Mouse (Mus musculus) CH12F3 (cell line): ENCODE measurements around the gene Chrna3.

Experiments
- in situ Hi-C: fragments of 300-500 bp; cut with MboI; formaldehyde crosslinking; loops from 2 replicates; pipeline ENCODE4 v1.14.3; 2020; ENCODE audit warnings: low sequenced_read_pairs

The Chrna3 gene

DNA sequence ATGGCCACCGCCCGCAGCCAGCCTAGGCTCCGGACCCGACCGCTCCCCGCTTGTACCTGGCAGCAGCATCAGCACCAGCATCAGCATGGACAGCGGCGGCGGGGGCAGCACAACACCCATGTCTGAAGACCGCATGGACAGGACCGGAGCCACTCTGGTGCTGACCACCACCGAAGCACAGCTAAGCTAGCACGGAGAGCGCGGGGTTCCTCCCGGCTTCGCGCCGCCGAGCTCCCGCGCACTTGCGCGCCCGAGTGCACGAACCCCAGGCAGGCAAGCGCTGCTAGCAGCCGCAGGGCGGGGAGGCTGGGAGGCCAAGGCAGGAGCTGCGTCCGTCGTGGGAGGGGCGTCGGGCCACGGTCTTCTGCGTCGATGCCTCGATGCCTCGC, at the start of gene Chrna3:
Chrna3 (minus strand) TSS at position 288 of the 389 bp plus-strand sequence.
- in situ Hi-C loops: loop anchor here (10.0 kb wide), 1 partner anchor 79 kb away; no protein-coding TSS in a partner anchor

DNA sequence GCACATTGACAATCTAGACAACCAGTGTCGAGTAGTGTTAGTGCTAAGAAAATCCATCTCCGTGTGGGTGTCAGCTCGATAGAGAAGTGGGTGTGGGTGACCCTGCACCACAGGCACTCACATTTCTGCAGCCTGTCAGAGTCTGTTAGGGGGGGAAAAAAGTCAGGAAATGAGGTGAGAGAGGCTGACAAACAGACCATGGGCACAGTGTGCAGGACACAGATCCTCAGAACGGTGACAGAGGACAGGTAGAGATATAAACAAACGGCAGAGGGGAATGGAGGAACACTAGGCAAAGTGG, 41.6 kb upstream of the Chrna3 start:
- in situ Hi-C loops: no loop called here

GRCm38 (mm10) chr9:55067260-55067964, 41.0 kb upstream of the Chrna3 start:
- in situ Hi-C loops: no loop called here

DNA sequence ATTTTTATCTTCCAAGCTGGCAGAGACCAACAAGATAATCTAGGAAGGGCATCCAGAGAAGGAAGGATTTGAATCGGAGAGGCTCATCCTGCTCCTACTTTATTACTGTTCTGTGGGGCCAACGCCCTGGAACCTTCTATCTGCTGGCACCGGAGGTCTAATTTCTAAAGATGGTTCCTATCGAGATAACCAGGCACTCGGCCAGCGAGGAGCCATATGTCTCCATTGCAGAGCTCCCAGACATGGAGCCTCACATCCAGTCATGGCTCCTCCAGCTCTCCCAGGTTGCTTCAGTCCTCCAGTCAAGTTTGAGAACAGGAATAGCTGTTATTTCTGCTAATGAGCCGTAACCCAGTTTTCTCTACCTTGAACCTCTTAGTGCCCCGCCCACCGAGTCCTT, 38.9 kb upstream of the Chrna3 start:
- in situ Hi-C loops: no loop called here

DNA sequence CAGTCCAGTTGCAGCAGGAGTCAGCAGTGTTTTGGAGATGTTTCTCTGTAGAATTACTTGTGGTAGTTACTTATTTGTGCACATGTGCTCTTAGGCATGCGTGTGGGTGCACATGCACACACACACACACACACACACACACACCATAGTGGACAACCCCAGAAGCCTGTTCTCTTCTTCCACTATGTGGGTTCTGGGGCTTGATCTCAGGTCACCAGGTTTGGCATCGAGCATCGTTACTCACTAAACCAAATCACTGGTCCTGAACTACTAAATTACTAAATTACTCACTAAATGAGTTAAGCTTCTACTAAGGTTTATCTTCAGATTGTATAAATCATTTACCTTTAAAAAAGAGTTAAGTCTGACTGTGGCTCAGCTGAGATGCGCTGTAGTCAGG, 31.7 kb upstream of the Chrna3 start:
- in situ Hi-C loops: no loop called here

GRCm38 (mm10) chr9:55055386-55055930, 29.1 kb upstream of the Chrna3 start:
- in situ Hi-C loops: no loop called here

- in situ Hi-C loops: no loop called here
These were observed 22.0 kb upstream of the Chrna3 start, which contains the start of gene Chrnb4 for GRCm38 (mm10) chr9:55048211-55048880. Gene Chrnb4 (minus strand): TSS chr9:55048779.

DNA sequence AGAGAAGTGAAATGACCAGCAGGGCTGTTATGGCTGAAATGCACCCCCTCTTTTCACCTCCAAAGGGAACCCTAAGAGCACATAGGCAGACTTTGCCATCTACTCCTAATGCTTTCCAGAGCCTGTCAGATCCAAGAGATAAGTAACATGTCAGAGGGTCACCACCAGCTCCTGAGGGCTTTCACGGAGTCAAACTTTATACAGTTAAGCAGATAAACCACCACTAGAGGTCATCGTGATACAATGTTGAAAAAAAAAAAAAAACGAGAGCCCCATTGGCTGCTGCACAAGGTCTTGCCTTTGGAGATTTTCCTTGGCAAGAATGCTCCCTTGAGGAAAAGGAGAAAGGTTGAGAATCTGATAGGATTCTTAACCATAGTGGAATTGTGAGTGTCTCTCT, 20.4 kb upstream of the Chrna3 start:
- in situ Hi-C loops: no loop called here

- in situ Hi-C loops: no loop called here
These were observed 18.6 kb upstream of the Chrna3 start for GRCm38 (mm10) chr9:55045001-55045400.

GRCm38 (mm10) chr9:55043688-55044087, 17.3 kb upstream of the Chrna3 start:
- in situ Hi-C loops: no loop called here

DNA sequence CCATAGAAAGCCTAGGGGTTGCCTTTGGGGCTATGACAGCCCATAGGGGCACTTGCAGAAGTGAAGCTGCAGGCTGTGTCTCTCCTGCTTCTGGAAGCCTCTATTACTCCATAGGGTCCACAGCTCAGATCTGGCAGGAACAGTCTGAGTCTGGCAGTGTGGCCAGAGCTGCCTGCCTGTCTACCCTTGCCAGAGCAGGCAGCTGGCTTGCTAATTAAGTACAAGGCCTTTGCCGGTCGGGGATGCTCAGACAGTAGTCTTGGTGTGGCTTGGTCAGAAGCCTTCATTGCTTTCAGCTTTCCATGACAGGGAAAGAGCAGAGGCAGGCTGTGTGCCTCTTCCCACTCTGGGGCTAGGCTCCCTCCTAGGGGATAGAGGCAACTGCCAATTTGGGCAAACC, 15.0 kb upstream of the Chrna3 start:
- in situ Hi-C loops: no loop called here

GRCm38 (mm10) chr9:55039983-55040382, 13.6 kb upstream of the Chrna3 start:
- in situ Hi-C loops: no loop called here

- in situ Hi-C loops: no loop called here
These were observed 12.6 kb upstream of the Chrna3 start for GRCm38 (mm10) chr9:55038948-55039347.

GRCm38 (mm10) chr9:55031435-55032167, 5.2 kb upstream of the Chrna3 start:
- in situ Hi-C loops: no loop called here

DNA sequence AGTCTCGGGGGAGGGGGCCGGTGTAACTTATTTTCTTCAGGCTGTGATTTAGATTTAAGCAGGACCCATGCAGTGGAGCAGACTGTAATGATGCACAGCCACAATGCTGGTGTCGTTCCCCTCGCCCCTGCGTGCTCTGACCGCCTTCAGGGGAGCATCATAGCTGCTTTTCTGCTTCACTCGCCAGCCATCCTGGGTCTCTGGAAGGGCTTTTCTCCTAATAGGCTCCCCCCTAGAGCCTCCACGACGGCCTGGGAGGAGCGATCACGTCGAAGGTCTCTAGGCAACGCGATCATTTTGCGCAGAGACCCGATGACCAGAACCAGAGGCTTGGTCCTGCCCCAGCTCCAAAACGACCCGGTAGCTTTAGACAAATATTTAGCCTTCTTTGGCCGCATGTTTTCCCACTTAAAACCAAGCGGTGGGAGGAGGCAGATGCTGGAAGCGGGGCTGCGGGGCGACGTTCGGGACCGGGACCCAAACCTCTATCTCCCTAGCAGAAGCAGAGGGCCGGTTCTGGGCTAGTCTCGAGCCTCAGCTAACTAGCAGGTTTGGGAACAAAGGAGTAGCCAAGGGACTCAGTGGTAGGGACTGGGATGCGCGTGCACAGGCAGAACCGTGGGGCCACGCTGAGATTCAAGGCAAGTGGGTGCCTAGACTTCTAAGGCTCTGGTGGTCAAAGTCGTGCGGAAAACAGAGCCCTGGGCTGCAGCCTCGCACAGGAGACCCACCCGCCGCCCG, 658 bp downstream of the Chrna3 start:
- in situ Hi-C loops: loop anchor here (10.0 kb wide), 1 partner anchor 79 kb away; no protein-coding TSS in a partner anchor

DNA sequence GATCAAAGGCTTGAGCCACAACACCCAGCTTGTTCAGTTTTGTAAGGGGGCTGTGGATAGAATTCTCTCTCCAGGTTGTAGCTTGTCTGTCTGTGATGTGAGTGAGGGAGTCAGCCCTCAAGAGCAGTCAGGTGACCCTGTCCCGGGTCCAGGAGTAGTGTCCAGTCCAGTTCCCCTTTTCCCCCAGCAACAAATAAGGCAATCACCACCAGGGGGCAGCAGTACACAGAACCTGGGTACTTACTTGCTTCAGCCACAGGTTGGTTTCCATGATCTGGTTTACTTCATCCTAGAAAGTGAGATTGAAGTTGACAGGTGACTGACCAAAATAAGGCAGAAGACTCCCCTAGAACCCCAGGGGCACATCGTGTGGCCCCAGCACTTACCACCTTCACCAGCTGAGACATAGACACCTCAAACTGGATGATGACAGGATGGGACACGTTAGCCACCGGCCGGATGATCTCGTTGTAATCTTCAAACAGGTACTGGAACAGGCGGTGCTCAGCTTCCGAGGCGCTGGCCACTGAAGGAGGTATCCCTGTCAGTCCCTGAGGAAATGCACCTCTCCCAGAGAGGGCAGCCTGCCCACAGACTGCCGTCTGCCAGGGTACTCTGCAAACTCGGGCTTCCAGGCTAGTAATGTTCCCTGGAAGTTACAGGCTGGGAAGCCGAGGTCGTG, 2.3 kb downstream of the Chrna3 start:
- in situ Hi-C loops: loop anchor here (10.0 kb wide), 1 partner anchor 81 kb away; no protein-coding TSS in a partner anchor

DNA sequence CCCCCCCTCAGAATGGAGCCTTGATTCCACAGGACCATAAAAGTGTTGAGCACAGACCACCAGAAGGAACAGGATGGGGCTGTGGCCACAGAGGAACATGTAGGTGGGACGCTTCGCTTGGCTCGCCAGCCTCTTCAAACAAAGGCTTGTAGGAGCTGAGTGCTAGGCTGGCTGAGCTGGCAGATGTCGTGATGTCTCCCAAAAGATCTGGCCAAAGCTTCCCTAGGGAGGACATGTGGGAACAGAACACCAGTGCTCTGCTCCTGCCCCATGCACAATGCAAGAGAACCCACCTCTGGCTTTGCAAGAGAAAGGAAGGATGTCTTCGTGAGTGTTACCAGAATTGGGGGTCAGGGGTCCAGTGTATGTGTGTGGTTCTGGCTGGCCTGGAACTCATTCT, 3.0 kb downstream of the Chrna3 start:
- in situ Hi-C loops: loop anchor here (10.0 kb wide), 1 partner anchor 81 kb away; no protein-coding TSS in a partner anchor

DNA sequence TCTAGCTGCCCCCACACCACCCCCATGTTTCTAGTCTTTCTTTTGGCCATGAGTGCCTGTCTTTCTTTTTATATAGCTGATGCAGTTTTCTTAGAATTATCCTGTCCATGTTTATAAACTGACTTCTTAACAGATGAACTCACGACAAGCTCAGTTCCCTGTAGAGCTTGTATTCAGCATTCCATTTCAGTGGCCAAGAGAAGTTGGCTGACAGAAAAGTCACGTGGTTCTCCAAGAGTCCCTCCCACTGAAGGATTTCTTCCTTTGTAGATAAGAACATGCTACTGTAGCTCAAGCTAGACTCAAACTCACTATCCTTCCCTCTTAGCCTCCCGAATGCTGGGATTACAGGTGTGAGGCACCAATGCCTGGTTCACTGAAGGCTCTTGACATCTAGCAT, 9.4 kb downstream of the Chrna3 start:
- in situ Hi-C loops: no loop called here

DNA sequence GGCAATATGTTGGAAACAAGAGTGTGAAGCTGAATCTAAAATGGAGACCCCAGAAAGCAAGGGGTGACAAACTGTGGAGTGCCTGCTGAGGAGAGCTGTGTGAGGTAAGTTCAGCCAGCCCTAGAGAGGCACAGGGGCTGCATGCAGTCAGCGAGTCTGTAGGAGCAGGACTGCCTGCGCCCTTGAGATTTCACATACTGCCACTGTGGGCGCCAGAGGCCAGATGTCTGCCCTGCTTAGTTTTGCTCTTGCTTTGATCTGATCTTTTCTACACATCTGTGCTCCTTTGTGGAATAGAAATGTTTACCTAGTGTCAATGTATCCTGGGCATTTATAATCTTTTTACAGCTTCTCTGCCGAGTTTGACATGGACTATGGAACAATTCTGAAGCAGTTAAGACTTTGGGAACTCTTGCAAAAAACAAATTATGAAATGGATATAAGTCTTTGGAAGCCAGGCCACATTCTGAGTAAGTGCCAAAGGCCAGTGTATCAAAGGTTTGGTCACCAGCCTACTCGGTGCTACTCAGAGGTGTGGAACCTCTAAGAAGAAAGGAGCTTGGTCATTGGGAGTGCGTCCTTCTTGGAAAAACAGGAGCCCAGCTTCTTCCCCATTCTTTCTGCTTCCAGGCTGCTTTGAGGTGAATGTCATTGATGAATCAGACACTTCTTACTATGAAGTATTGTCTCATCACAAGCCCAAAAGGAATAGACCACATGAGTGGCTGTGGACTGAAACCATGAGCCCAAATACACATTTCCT, 15.6 kb downstream of the Chrna3 start:
- in situ Hi-C loops: no loop called here
